Mouse (Mus musculus) embryonic facial prominence, embryonic 15.5 days (tissue): ENCODE data around the gene Cdca4. TPM values are rescaled to one million over a fixed set of nuclear protein-coding genes. Genes with fewer than 3 reads are reported as not detected.

Experiments used
- ATAC-seq: fragments of 200-750 bp; cut with Nextera tagmentation; 2 replicates; pipeline ENCODE4 v1.8.0; 2017; ENCODE audit warnings: low read depth, moderate TSS enrichment; ENCODE audit not compliant: insufficient number of reproducible peaks, low FRiP score, low TSS enrichment
- H3K27ac ChIP-seq: fragments of 300-500 bp; sonication (generic); replicated peaks from 2 replicates; pipeline ENCODE4 v1.5.1; 2015; ENCODE audit warnings: mild to moderate bottlenecking, inconsistent platforms
- H3K27me3 ChIP-seq: fragments of 300-500 bp; sonication (generic); 2 replicates; pipeline ENCODE4 v1.6.1; 2015; ENCODE audit warnings: inconsistent platforms
- H3K36me3 ChIP-seq: fragments of 300-500 bp; sonication (generic); 2 replicates; pipeline ENCODE4 v1.6.1; 2015; ENCODE audit warnings: mild to moderate bottlenecking, inconsistent platforms
- H3K4me1 ChIP-seq: fragments of 300-500 bp; sonication (generic); 2 replicates; pipeline ENCODE4 v1.6.1; 2015; ENCODE audit warnings: inconsistent platforms
- H3K4me2 ChIP-seq: fragments of 300-500 bp; sonication (generic); replicated peaks from 2 replicates; pipeline ENCODE4 v1.6.1; 2015; ENCODE audit warnings: mild to moderate bottlenecking, inconsistent platforms
- H3K4me3 ChIP-seq: fragments of 300-500 bp; sonication (generic); replicated peaks from 2 replicates; pipeline ENCODE4 v1.5.1; 2015; ENCODE audit warnings: mild to moderate bottlenecking, inconsistent platforms
- H3K9ac ChIP-seq: fragments of 300-500 bp; sonication (generic); 2 replicates; pipeline ENCODE4 v1.6.1; 2015; ENCODE audit warnings: inconsistent platforms
- H3K9me3 ChIP-seq: fragments of 300-500 bp; sonication (generic); replicated peaks from 2 replicates; pipeline ENCODE4 v1.6.1; 2016; ENCODE audit warnings: inconsistent platforms
- WGBS: fragments of 180-500 bp; shearing (Covaris S2); methylation state at CpG from one replicate; pipeline ENCODE4 v1.1.7; 2015; 5-methylcytosine and 5-hydroxymethylcytosine counted together
- polyA plus RNA-seq: library from polyadenylated mRNA; unstranded; fragments of >200 nt; fragmentation: Nextera tagmentation; extraction: Ambion mirVana; gene quantifications from 2 replicates; pipeline ENCODE4 v1.2.1, GENCODE M21; 2015

The Cdca4 gene
- 99.7 and 110 TPM in 2 replicates for polyA plus RNA-seq

DNA sequence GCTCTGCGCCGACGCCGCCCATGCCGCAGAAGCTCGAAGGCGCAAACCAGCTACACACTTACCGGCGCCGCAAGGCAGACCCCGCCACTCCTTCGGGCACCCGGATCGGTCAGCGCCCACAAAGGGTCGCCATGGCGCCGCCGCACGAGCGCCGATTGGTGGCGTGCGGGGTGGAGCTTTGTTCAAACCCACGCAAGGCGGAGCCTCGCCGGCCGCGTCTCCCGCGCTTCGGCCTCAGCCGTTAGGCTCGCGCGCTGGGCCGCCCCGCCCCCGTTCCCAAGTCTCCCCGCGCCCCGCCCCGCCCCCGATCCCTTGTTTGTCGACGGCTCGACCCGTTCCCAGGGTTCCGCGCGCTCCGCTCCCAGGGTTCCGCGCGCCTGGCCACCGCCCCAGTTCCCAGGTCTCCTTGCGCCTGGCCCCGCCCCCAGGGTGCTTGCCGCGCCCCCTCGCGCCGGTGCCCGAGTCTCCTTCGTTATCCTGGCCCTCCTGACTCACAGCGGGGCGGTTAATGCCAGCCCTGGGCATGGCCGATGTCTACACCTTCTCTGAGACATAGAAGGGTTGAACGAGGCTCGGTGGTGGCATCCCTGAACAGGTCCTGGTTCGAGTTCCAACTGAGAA is at the start of gene Cdca4:
Gene Cdca4, minus strand, starts transcription at position 180 of the 621 bp plus-strand sequence.
- peak within 1 kb of the TSS; percentile 94 for H3K27ac ChIP-seq
- H3K9me3 ChIP-seq: no peaks in the 10 kb centered on the region
- peak within 1 kb of the TSS; percentile 97 for H3K9ac ChIP-seq
- H3K4me1 ChIP-seq: peaks cover 45% of the 10 kb centered on the region
- H3K4me3 ChIP-seq: peak within 1 kb of the TSS; percentile 93
- peak within 1 kb of the TSS; percentile 69 for H3K4me2 ChIP-seq
- H3K36me3 ChIP-seq: peaks cover 39% of the 10 kb centered on the region
- H3K27me3 ChIP-seq: no peaks in the 10 kb centered on the region
- under 1% methylated on average over 72 of the region's 72 CpGs for WGBS
- peak; percentile 97 for ATAC-seq

DNA sequence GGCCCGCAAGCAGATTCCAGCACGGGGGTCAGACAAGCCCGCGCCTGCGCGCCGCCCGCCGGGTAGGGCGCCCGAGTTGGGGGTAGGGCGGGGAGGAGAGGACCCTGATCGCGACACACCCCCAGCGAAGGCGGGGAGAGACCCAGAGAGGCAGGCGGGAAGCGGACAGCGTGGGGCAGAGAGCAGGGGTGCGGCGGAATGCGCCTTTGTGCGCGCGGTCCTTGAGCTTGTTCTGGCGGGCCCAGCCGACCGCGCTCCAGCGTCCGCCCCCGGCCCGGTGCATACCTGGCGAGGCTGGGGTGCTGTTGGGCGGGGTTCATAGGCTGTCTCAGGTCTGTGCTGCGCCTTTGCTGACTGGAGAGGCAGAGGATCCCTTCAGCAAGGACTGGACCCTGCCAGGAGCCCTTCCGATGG is 48.4 kb upstream of the Cdca4 start:
- Histone ChIP-seq H3K9ac (no peak overlapping the region), H3K4me1 (peaks cover 61% of the 10 kb centered on the region), H3K4me3 (peak overlapping the region; percentile 38), H3K36me3 (no peaks in the 10 kb centered on the region), H3K4me2 (peak overlapping the region; percentile 75), H3K27ac (peak overlapping the region; percentile 56; the same call in 1 of the 2 replicates), H3K9me3 (no peaks in the 10 kb centered on the region), H3K27me3 (peaks cover 58% of the 10 kb centered on the region)
- 1% methylated on average over 37 of the region's 37 CpGs for whole genome bisulfite sequencing
- peak; percentile 36; the same call in 1 of the 2 replicates for ATAC-seq

DNA sequence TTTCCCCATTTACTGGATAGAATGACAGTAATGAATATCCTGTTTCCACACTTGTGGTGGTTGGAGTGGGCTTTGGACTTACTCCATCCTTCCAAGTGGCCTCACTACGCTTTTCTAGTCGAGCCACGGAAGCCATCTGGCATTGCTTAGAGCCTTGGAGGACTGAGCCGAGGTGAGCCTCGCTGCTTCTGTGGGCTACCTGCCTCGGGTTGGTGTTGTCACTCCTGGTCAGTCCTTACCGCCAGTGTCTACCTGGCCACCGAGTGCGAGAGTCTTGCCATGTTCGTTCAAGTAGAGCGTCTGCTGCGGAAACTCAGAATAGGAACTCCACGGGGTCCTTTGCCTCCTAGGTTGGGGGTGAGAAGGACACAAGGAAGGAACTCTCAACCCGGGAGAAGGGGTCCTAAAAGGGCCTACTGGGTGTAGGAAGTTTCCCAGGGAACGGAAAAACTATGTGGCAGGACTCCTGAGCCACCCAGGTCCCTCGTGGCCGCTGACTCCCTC is 47.9 kb upstream of the Cdca4 start:
- ATAC-seq: no peak
- WGBS: 3% methylated on average over 17 of the region's 17 CpGs
- no peak overlapping the region for H3K9ac ChIP-seq
- peak overlapping the region; percentile 44; the same call in 1 of the 2 replicates for H3K27ac ChIP-seq
- no peaks in the 10 kb centered on the region for H3K36me3 ChIP-seq
- peak overlapping the region; percentile 38 for H3K4me3 ChIP-seq
- H3K9me3 ChIP-seq: no peaks in the 10 kb centered on the region
- H3K4me2 ChIP-seq: peak overlapping the region; percentile 75
- H3K4me1 ChIP-seq: peaks cover 61% of the 10 kb centered on the region
- H3K27me3 ChIP-seq: peaks cover 58% of the 10 kb centered on the region

- Histone ChIP-seq H3K4me2 (peak overlapping the region; percentile 75), H3K4me1 (peaks cover 61% of the 10 kb centered on the region), H3K9ac (no peak overlapping the region), H3K27ac (peak overlapping the region; percentile 36; the same call in 1 of the 2 replicates), H3K27me3 (peaks cover 64% of the 10 kb centered on the region), H3K36me3 (no peaks in the 10 kb centered on the region), H3K4me3 (peak overlapping the region; percentile 38), H3K9me3 (no peaks in the 10 kb centered on the region)
- WGBS: 4% methylated on average over 28 of the region's 28 CpGs
- ATAC-seq: 0 out of 2 replicates have a peak, but pooled peaks have one; percentile 16
Measured at GRCm38 (mm10) chr12:112876332-112877072, 47.3 kb upstream of the Cdca4 start.

GRCm38 (mm10) chr12:112875225-112876013 is 46.2 kb upstream of the Cdca4 start:
- no peaks in the 10 kb centered on the region for H3K36me3 ChIP-seq
- 21% methylated on average over 16 of the region's 16 CpGs for WGBS
- H3K4me2 ChIP-seq: 0 out of 2 replicates have a peak overlapping the region, but pooled peaks have one; percentile 75
- H3K27ac ChIP-seq: 0 out of 2 replicates have a peak overlapping the region, but pooled peaks have one; percentile 36
- H3K4me1 ChIP-seq: peaks cover 64% of the 10 kb centered on the region
- H3K4me3 ChIP-seq: no peak overlapping the region
- peaks cover 64% of the 10 kb centered on the region for H3K27me3 ChIP-seq
- ATAC-seq: peak; percentile 52
- H3K9me3 ChIP-seq: no peaks in the 10 kb centered on the region
- H3K9ac ChIP-seq: no peak overlapping the region

DNA sequence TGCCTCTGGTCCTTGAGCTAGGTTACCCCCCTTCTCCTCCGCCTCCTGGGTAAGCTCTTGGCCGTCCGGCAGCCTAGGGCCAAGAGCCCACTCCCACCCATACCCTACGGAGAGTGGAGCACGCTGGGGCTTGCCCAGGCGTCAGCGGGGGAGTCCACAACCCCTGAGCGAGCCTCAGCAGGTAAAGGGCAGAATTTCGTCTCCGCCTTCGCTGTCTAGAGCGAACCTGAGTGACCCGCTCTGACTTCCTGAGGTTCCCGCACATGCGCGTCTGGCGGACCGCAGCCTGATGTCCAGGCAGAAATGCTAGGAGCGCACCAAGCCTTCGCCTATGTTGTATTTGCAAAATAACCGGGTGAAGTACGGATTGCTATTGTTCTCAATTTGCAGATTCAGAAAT is 45.0 kb upstream of the Cdca4 start:
- Histone ChIP-seq H3K4me3 (peak overlapping the region; percentile 23), H3K9me3 (no peaks in the 10 kb centered on the region), H3K27me3 (peaks cover 64% of the 10 kb centered on the region), H3K4me2 (peak overlapping the region; percentile 38), H3K27ac (no peak overlapping the region), H3K36me3 (no peaks in the 10 kb centered on the region), H3K9ac (no peak overlapping the region), H3K4me1 (peaks cover 69% of the 10 kb centered on the region)
- ATAC-seq: no peak
- 12% methylated on average over 22 of the region's 22 CpGs for WGBS

DNA sequence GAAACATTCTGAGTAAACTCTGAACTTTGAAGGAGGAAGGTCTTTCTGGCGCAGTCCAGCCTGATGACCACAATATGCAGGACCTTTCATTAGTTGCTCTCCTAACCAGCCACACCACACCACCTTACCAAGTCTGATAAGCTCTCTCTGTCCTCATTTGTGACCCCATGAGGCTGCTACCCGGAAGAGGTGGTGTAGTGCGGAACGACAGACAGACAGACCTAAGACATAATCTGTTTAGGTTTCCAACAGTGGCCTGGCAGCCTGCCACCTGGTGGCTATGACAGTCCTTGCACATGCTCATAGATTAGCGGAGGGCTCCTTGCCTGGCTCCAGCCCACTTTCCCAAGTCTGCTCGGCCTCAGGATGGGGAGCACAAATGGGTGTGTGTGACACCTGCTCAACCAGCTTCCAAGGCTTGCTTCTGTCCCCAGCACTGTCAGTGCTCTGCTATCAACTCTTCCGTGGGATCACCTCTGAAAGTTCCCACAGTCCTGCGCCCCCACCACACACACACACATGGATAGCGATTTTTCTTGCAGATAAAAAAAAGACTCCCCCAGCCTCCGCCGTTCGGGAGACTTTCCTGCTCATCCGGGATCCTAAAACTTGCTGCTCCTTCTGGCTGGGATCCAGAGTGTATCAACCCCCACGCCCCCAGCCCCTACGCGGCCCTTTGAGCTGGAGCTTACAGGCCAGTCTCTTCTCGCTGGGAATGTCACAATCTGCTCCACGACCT is 44.4 kb upstream of the Cdca4 start:
- peaks cover 63% of the 10 kb centered on the region for H3K27me3 ChIP-seq
- H3K27ac ChIP-seq: no peak overlapping the region
- H3K4me1 ChIP-seq: peaks cover 66% of the 10 kb centered on the region
- no peak overlapping the region for H3K9ac ChIP-seq
- H3K9me3 ChIP-seq: no peaks in the 10 kb centered on the region
- no peaks in the 10 kb centered on the region for H3K36me3 ChIP-seq
- 21% methylated on average over 18 of the region's 18 CpGs for WGBS
- H3K4me3 ChIP-seq: peak overlapping the region; percentile 23
- no peak for ATAC-seq
- H3K4me2 ChIP-seq: peak overlapping the region; percentile 38

- Histone ChIP-seq H3K36me3 (no peaks in the 10 kb centered on the region), H3K4me3 (no peak overlapping the region), H3K4me1 (peaks cover 60% of the 10 kb centered on the region), H3K4me2 (no peak overlapping the region), H3K27me3 (peaks cover 57% of the 10 kb centered on the region), H3K9ac (no peak overlapping the region), H3K27ac (no peak overlapping the region), H3K9me3 (no peaks in the 10 kb centered on the region)
- no peak for ATAC-seq
- WGBS: 82% methylated on average over 10 of the region's 10 CpGs
Measured at GRCm38 (mm10) chr12:112872991-112873390, 43.8 kb upstream of the Cdca4 start.

GRCm38 (mm10) chr12:112871272-112871671 is 42.0 kb upstream of the Cdca4 start:
- WGBS: 84% methylated on average over 2 of the region's 2 CpGs
- no peak for ATAC-seq
- H3K27me3 ChIP-seq: peaks cover 40% of the 10 kb centered on the region

GRCm38 (mm10) chr12:112870775-112871174 is 41.6 kb upstream of the Cdca4 start:
- Histone ChIP-seq H3K36me3 (no peaks in the 10 kb centered on the region), H3K4me2 (no peak overlapping the region), H3K9me3 (no peaks in the 10 kb centered on the region), H3K27me3 (peaks cover 35% of the 10 kb centered on the region), H3K4me3 (no peak overlapping the region), H3K9ac (no peak overlapping the region), H3K27ac (no peak overlapping the region), H3K4me1 (peaks cover 43% of the 10 kb centered on the region)
- 45% methylated on average over 13 of the region's 13 CpGs for WGBS
- ATAC-seq: no peak

More at GRCm38 (mm10) chr12:112871272-112871671, 42.0 kb upstream of the Cdca4 start:
- Histone ChIP-seq H3K9me3 (no peaks in the 10 kb centered on the region), H3K4me3 (no peak overlapping the region), H3K4me2 (no peak overlapping the region), H3K27ac (no peak overlapping the region), H3K36me3 (no peaks in the 10 kb centered on the region), H3K9ac (no peak overlapping the region), H3K4me1 (peaks cover 47% of the 10 kb centered on the region)
